Mouse (Mus musculus): Measurements from ENCODE around the gene Nkx6-1.

DNA sequence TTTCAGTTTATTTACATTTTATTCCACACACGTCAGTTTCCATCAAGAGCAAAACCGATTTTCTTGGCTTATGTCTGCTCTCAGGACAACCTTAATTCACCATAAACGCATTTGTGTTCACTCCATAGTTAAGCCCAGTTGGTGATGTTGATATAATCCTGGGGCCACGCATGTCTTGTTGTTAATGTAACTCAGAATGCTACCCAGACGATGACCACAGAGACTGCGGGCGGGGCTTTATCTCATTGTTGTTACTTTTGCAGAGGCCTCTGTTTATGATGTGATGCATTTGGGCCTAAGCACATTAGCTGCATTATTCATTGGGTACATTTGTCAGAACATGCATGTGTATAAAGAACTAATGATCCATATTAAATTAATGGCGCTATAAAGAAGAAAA is 19.7 kb downstream of the Nkx6-1 start:
- no peak for TF ChIP-seq POLR2A (IDR thresholded peaks at IDR 0.05; ENCODE audit: insufficient read depth, low read depth, low read length)
- no peak for TF ChIP-seq CTCF (IDR thresholded peaks at IDR 0.05)

All from heart, adult 2 months (tissue).